Mouse (Mus musculus) brown adipose tissue, adult 24 weeks (tissue): Measurements from ENCODE around the gene Ceacam14. TPM values are rescaled to one million over a fixed set of nuclear protein-coding genes. Genes with fewer than 3 reads are reported as not detected.

Experiments used
- H3K27ac ChIP-seq: fragments of 200-500 bp; replicated peaks from 2 replicates; pipeline ENCODE4 v1.5.1; 2012; ENCODE audit warnings: low read depth, mild to moderate bottlenecking, low read length
- H3K4me1 ChIP-seq: fragments of 200-500 bp; 2 replicates; pipeline ENCODE4 v1.6.1; 2012; ENCODE audit warnings: low read length, mixed read lengths; ENCODE audit not compliant: control insufficient read depth, insufficient read depth, insufficient read length
- H3K4me3 ChIP-seq: fragments of 200-500 bp; 2 replicates; pipeline ENCODE4 v1.5.1; 2012; ENCODE audit warnings: low read depth, mild to moderate bottlenecking, low read length, moderate library complexity; ENCODE audit not compliant: insufficient read depth
- polyA plus RNA-seq: library from polyadenylated mRNA; stranded (reverse); fragments of >200 nt; gene quantifications from 2 replicates; pipeline ENCODE4 v1.2.4, GENCODE M21; 2012; ENCODE audit not compliant: missing spikeins, insufficient read depth, insufficient read length

Ceacam14 gene
- polyA plus RNA-seq, result not detected in 2 replicates

DNA sequence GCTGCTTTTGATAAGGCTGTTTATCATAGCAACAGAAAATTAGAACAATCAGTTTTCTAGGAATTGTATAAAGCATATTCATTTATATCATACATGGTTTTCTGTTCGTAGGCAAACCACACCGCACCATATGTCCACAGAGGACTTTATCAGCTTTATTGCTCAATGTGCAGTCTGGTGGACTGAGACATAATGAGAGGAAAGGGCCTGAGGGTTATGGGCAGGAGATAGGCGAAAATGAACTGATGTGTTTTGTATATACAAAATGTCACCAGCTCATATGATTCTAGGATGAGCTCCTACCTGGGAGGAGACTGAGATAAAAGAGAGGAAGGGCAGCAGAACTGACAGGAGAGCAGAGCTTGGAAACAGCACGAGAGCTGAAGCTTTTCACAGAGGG lies at the start of gene Ceacam14:
Gene Ceacam14, plus strand, starts transcription at position 301 of the 400 bp plus-strand sequence.
- H3K27ac ChIP-seq, result no peak within 1 kb of the TSS
- no peak within 1 kb of the TSS for H3K4me3 ChIP-seq
- no peaks in the 10 kb centered on the region for H3K4me1 ChIP-seq

Other genes with a start within 250 kb of the Ceacam14 start
- gene Ceacam5, start 99.4 kb upstream of the Ceacam14 start, polyA plus RNA-seq, result not detected in 2 replicates
- gene Gm5155, start 59.1 kb downstream of the Ceacam14 start, polyA plus RNA-seq, result not detected in 2 replicates
- not detected in 2 replicates for gene Ceacam11, start 159.5 kb downstream of the Ceacam14 start, polyA plus RNA-seq
- not detected in 2 replicates for gene Ceacam13, start 197.3 kb downstream of the Ceacam14 start, polyA plus RNA-seq